In the genomic region with DNA sequence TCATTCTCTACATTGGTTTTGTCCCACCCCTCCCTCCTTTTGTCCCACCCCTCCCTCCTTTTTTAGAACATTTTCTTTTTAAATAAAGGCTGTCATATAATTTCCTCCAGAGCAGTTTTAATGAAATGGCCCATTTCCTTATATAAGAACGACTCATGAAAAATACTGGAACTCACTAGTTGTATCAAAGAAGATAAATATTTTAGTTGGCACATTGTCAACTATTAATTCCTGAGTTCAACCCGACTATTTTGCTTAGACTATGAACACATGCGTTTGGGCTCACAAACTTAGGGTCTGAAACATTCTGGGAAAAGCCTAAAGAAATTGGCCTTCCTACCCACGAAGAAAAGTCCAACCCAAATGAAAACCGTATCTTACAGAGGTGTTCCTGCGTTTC, we compare ENCODE assay signal across 26 mouse cellular contexts. TPM values are rescaled to one million over a fixed set of nuclear protein-coding genes. Genes with fewer than 3 reads are reported as not detected.
DNase-seq lines count a peak whose midpoint lies in the region; ATAC-seq and TF ChIP-seq lines count a peak whose summit lies in the region.
"Had no signal": no experiment of that assay in that cellular context is flagged by ENCODE, and none has a peak within 500 bp of the region (broad histone marks: within the 10 kb centered on the region; RNA-seq: fewer than 3 reads in every experiment).

No protein-coding gene starts in this region.

- no peaks in the 10 kb centered on the region for H3K36me3 ChIP-seq in heart, postnatal 0 days (replicated peaks; ENCODE audit: control insufficient read depth, insufficient read depth, low read length)
- H3K36me3 ChIP-seq in heart, adult 2 months (ENCODE audit: control insufficient read depth, insufficient read depth, low read length): no peaks in the 10 kb centered on the region
- H3K36me3 ChIP-seq in kidney, postnatal 0 days (ENCODE audit: insufficient read depth, low read length): no peaks in the 10 kb centered on the region
- no peaks in the 10 kb centered on the region for H3K36me3 ChIP-seq in lung, embryonic 16.5 days (ENCODE audit: control insufficient read depth, insufficient read depth, low read length)
- H3K36me3 ChIP-seq in midbrain, postnatal 0 days (ENCODE audit: insufficient read depth, low read length): no peaks in the 10 kb centered on the region
- H3K36me3 ChIP-seq: embryonic facial prominence, embryonic 15.5 days; hindbrain, embryonic 12.5 days; liver, embryonic 13.5 days; midbrain, embryonic 13.5 days had no signal

- H3K27ac ChIP-seq in heart, postnatal 0 days (ENCODE audit: low read depth): no peak overlapping the region
- no peak overlapping the region for H3K27ac ChIP-seq in heart, adult 2 months
- H3K27ac ChIP-seq in kidney, postnatal 0 days: peak overlapping the region; percentile 60; the same call in 1 of the 2 replicates
- peak overlapping the region; percentile 63 for H3K27ac ChIP-seq in lung, embryonic 16.5 days (ENCODE audit: low read length)
- no peak overlapping the region for H3K27ac ChIP-seq in midbrain, postnatal 0 days (ENCODE audit: low read depth, low read length)
- H3K27ac ChIP-seq: embryonic facial prominence, embryonic 15.5 days; forebrain, embryonic 13.5 days; hindbrain, embryonic 12.5 days; hindbrain, postnatal 0 days; liver, embryonic 13.5 days; macrophage; midbrain, embryonic 13.5 days had no signal

- no peak for TF ChIP-seq EP300 in heart, postnatal 0 days (IDR thresholded peaks at IDR 0.05; ENCODE audit: low read depth)
- TF ChIP-seq EP300 in heart, adult 2 months (IDR thresholded peaks at IDR 0.05; ENCODE audit: insufficient read depth, low read depth, low read length): no peak

- H3K79me2 ChIP-seq in heart, adult 2 months (replicated peaks; ENCODE audit: control insufficient read depth, insufficient read depth, low read length): no peaks in the 10 kb centered on the region

- TF ChIP-seq CTCF in heart, postnatal 0 days (IDR thresholded peaks at IDR 0.05; ENCODE audit: low read depth): no peak
- TF ChIP-seq CTCF in heart, adult 2 months (IDR thresholded peaks at IDR 0.05): no peak
- TF ChIP-seq CTCF in kidney, postnatal 0 days (IDR thresholded peaks at IDR 0.05; ENCODE audit: low read depth): no peak
- TF ChIP-seq CTCF in midbrain, postnatal 0 days (IDR thresholded peaks at IDR 0.05): no peak

- peak; percentile 31 for DNase-seq in heart, postnatal 0 days (ENCODE audit: low spot score)
- DNase-seq in heart, adult 2 months: no peak
- DNase-seq in kidney, postnatal 0 days (ENCODE audit: low spot score): peak; percentile 83
- DNase-seq in kidney, adult 9 months: no peak
- DNase-seq in lung, postnatal 36 days: no peak
- DNase-seq in midbrain, postnatal 0 days (ENCODE audit: low spot score): no peak
- DNase-seq: adrenal gland, postnatal 25 days; cerebellum, adult 18-20 months; cerebellum, postnatal 10 days; gastrocnemius, postnatal 10 days; heart, postnatal 10 days; kidney, postnatal 14 days; layer of hippocampus, adult 9-11 months; liver, embryonic 13.5 days; lung, adult 2 months; thymus, adult 2 months; thymus, postnatal 36 days had no signal

- no peak overlapping the region for H3K4me2 ChIP-seq in heart, postnatal 0 days (ENCODE audit: low read depth, low read length)
- no peak overlapping the region for H3K4me2 ChIP-seq in kidney, postnatal 0 days (ENCODE audit: low read length)
- no peak overlapping the region for H3K4me2 ChIP-seq in lung, embryonic 16.5 days (ENCODE audit: low read depth, low read length)
- no peak overlapping the region for H3K4me2 ChIP-seq in midbrain, postnatal 0 days (ENCODE audit: low read depth, low read length, poor library complexity, severe bottlenecking)
- H3K4me2 ChIP-seq: embryonic facial prominence, embryonic 15.5 days; forebrain, embryonic 13.5 days; hindbrain, embryonic 12.5 days; liver, embryonic 13.5 days; midbrain, embryonic 13.5 days had no signal

- H3K27me3 ChIP-seq in heart, postnatal 0 days (ENCODE audit: control insufficient read depth, insufficient read depth, low read length): no peaks in the 10 kb centered on the region
- no peaks in the 10 kb centered on the region for H3K27me3 ChIP-seq in heart, adult 2 months (ENCODE audit: control insufficient read depth, insufficient read depth, low read length)
- no peaks in the 10 kb centered on the region for H3K27me3 ChIP-seq in kidney, postnatal 0 days (ENCODE audit: insufficient read depth, low read length)
- no peaks in the 10 kb centered on the region for H3K27me3 ChIP-seq in lung, embryonic 16.5 days (ENCODE audit: control insufficient read depth, insufficient read depth, low read depth, low read length)
- H3K27me3 ChIP-seq in midbrain, postnatal 0 days (ENCODE audit: insufficient read depth, low read length): no peaks in the 10 kb centered on the region
- H3K27me3 ChIP-seq: embryonic facial prominence, embryonic 15.5 days; forebrain, embryonic 13.5 days; hindbrain, embryonic 12.5 days; liver, embryonic 13.5 days; midbrain, embryonic 13.5 days had no signal

- intact Hi-C loops in heart, adult 2 months (cut with DNase I): no loop called here

- no peak overlapping the region for H3K4me3 ChIP-seq in heart, postnatal 0 days (ENCODE audit: low read depth, low read length)
- H3K4me3 ChIP-seq in heart, adult 2 months: no peak overlapping the region
- H3K4me3 ChIP-seq in kidney, postnatal 0 days (replicated peaks; ENCODE audit: low read depth, low read length): no peak overlapping the region
- H3K4me3 ChIP-seq in lung, embryonic 16.5 days (ENCODE audit: low read length): no peak overlapping the region
- no peak overlapping the region for H3K4me3 ChIP-seq in midbrain, postnatal 0 days (ENCODE audit: low read depth, low read length)
- H3K4me3 ChIP-seq: embryonic facial prominence, embryonic 15.5 days; forebrain, embryonic 13.5 days; hindbrain, embryonic 12.5 days; liver, embryonic 13.5 days; midbrain, embryonic 13.5 days had no signal

- no peak for ATAC-seq in heart, postnatal 0 days (ENCODE audit: insufficient read depth, low read depth)
- ATAC-seq in kidney, postnatal 0 days (replicated peaks; ENCODE audit: low FRiP score, low read depth): no peak
- ATAC-seq in lung, embryonic 16.5 days (ENCODE audit: low read depth): 0 out of 2 replicates have a peak, but pooled peaks have one; percentile 28
- ATAC-seq in midbrain, postnatal 0 days (ENCODE audit: low FRiP score): no peak
- ATAC-seq: CD4-positive, CD25-positive, alpha-beta regulatory T cell, adult 4 months; forebrain, embryonic 13.5 days; hindbrain, postnatal 0 days; intestine, postnatal 0 days; midbrain, embryonic 13.5 days had no signal

- no peak overlapping the region for H3K9ac ChIP-seq in heart, postnatal 0 days (replicated peaks; ENCODE audit: low read depth, low read length)
- no peak overlapping the region for H3K9ac ChIP-seq in heart, adult 2 months (ENCODE audit: low read depth, low read length)
- no peak overlapping the region for H3K9ac ChIP-seq in kidney, postnatal 0 days (ENCODE audit: low read depth, low read length)
- no peak overlapping the region for H3K9ac ChIP-seq in lung, embryonic 16.5 days (ENCODE audit: low read length)
- no peak overlapping the region for H3K9ac ChIP-seq in midbrain, postnatal 0 days (replicated peaks; ENCODE audit: low read length, poor library complexity, severe bottlenecking)
- H3K9ac ChIP-seq: embryonic facial prominence, embryonic 15.5 days; forebrain, embryonic 13.5 days; hindbrain, embryonic 12.5 days; liver, embryonic 13.5 days; midbrain, embryonic 13.5 days had no signal

- WGBS in heart, postnatal 0 days: 49% methylated on average over 6 of the region's 6 CpGs
- 38% methylated on average over 6 of the region's 6 CpGs for WGBS in heart, adult 2 months
- WGBS in kidney, postnatal 0 days: 51% methylated on average over 6 of the region's 6 CpGs
- WGBS in lung, embryonic 16.5 days: 32% methylated on average over 6 of the region's 6 CpGs
- 85% methylated on average over 6 of the region's 6 CpGs for WGBS in midbrain, postnatal 0 days

- H3K9me3 ChIP-seq in heart, postnatal 0 days (replicated peaks; ENCODE audit: control insufficient read depth, low read length): no peaks in the 10 kb centered on the region
- H3K9me3 ChIP-seq in kidney, postnatal 0 days (replicated peaks; ENCODE audit: low read length): no peaks in the 10 kb centered on the region
- H3K9me3 ChIP-seq in lung, embryonic 16.5 days (ENCODE audit: control insufficient read depth, low read length): no peaks in the 10 kb centered on the region
- H3K9me3 ChIP-seq in midbrain, postnatal 0 days (ENCODE audit: low read length): no peaks in the 10 kb centered on the region
- H3K9me3 ChIP-seq: embryonic facial prominence, embryonic 15.5 days; forebrain, embryonic 13.5 days; hindbrain, embryonic 12.5 days; liver, embryonic 13.5 days; midbrain, embryonic 13.5 days had no signal

- TF ChIP-seq POLR2A in heart, adult 2 months (IDR thresholded peaks at IDR 0.05; ENCODE audit: insufficient read depth, low read depth, low read length): no peak

- H3K4me1 ChIP-seq in heart, postnatal 0 days (ENCODE audit: control insufficient read depth, insufficient read depth): peaks cover 12% of the 10 kb centered on the region
- peaks cover 3% of the 10 kb centered on the region for H3K4me1 ChIP-seq in heart, adult 2 months (ENCODE audit: control insufficient read depth, insufficient read depth, low read length)
- peaks cover 3% of the 10 kb centered on the region; the same call in 1 of the 2 replicates for H3K4me1 ChIP-seq in kidney, postnatal 0 days (replicated peaks; ENCODE audit: insufficient read depth, low read length)
- H3K4me1 ChIP-seq in lung, embryonic 16.5 days (replicated peaks; ENCODE audit: control insufficient read depth, insufficient read depth, low read length): peaks cover 8% of the 10 kb centered on the region
- H3K4me1 ChIP-seq in midbrain, postnatal 0 days (ENCODE audit: insufficient read depth, low read length): no peaks in the 10 kb centered on the region
- H3K4me1 ChIP-seq: embryonic facial prominence, embryonic 15.5 days; forebrain, embryonic 13.5 days; hindbrain, embryonic 12.5 days; liver, embryonic 13.5 days; midbrain, embryonic 13.5 days had no signal

RNA-seq across cellular contexts. Expression of a gene that starts 6.5 kb away (rescaled TPM):
- total RNA-seq in heart, postnatal 0 days (2014; rRNA removed; ENCODE audit: low replicate concordance): 79.0 and 98.0 TPM in 2 replicates
- 29.9 and 30.0 TPM in 2 replicates for polyA plus RNA-seq in heart, postnatal 0 days (2015; fragmentation: Nextera tagmentation; extraction: Ambion mirVana)
- 100 to 1,000 TPM; 204 to 256 TPM for total RNA-seq in heart, adult 2 months (2021)
- polyA plus RNA-seq in heart, adult 2 months (2012; rRNA removed): 39.0 and 62.8 TPM in 2 replicates
- 24.0 and 26.0 TPM in 2 replicates for polyA plus RNA-seq in kidney, postnatal 0 days (2015; fragmentation: Nextera tagmentation; extraction: Ambion mirVana)
- 38.3 and 47.4 TPM in 2 replicates for polyA plus RNA-seq in lung, embryonic 16.5 days (2015; fragmentation: Nextera tagmentation; extraction: Ambion mirVana)
- total RNA-seq in midbrain, postnatal 0 days (2014; rRNA removed): 35.8 and 36.1 TPM in 2 replicates
- polyA plus RNA-seq in midbrain, postnatal 0 days (2015; fragmentation: Nextera tagmentation; extraction: Ambion mirVana): 19.6 and 20.5 TPM in 2 replicates

Comparison
In these comparisons a context has a peak if more than half of its experiments do, and no peak if none do; other contexts are left out.
1. DNase-seq: peak in heart, postnatal 0 days (single experiment) and kidney, postnatal 0 days (single experiment); none in heart, adult 2 months (0 of 2), kidney, adult 9 months (single experiment), lung, postnatal 36 days (single experiment) and midbrain, postnatal 0 days (single experiment).
2. H3K27ac ChIP-seq: peak in kidney, postnatal 0 days (single experiment) and lung, embryonic 16.5 days (single experiment); none in heart, postnatal 0 days (single experiment), heart, adult 2 months (single experiment) and midbrain, postnatal 0 days (single experiment).